Mouse (Mus musculus): ENCODE results near the gene Ebf1.

- TF ChIP-seq CTCF (IDR thresholded peaks at IDR 0.05; ENCODE audit: control insufficient read depth, insufficient read depth, insufficient replicate concordance, low read depth, low read length): no peak
- no peak for TF ChIP-seq POLR2A (IDR thresholded peaks at IDR 0.05; ENCODE audit: control insufficient read depth, low read depth, low read length)
These were observed 315.9 kb downstream of the Ebf1 start for GRCm38 (mm10) chr11:44932942-44933483.
